Mouse (Mus musculus) liver, adult 2 months (tissue): ENCODE measurements around the gene Irf9. TPM values are rescaled to one million over a fixed set of nuclear protein-coding genes. Genes with fewer than 3 reads are reported as not detected.

Experiments used
- DNase-seq: peaks from one replicate; pipeline ENCODE4 v3.0.0-alpha.2; 2011; ENCODE audit warnings: low read depth, low spot score; ENCODE audit errors: extremely low read depth
- H3K27ac ChIP-seq: fragments of 200-500 bp; replicated peaks from 2 replicates; pipeline ENCODE4 v1.5.1; 2012; ENCODE audit warnings: low read depth, mild to moderate bottlenecking, control low read depth, inconsistent platforms, low read length; ENCODE audit not compliant: insufficient read depth
- H3K27me3 ChIP-seq: fragments of 200-500 bp; 2 replicates; pipeline ENCODE4 v1.6.1; 2012; ENCODE audit warnings: mild to moderate bottlenecking, moderate library complexity, low read length, inconsistent platforms; ENCODE audit not compliant: control insufficient read depth, insufficient read depth
- H3K36me3 ChIP-seq: fragments of 200-500 bp; 2 replicates; pipeline ENCODE4 v1.6.1; 2012; ENCODE audit warnings: low read length, inconsistent platforms; ENCODE audit not compliant: control insufficient read depth, insufficient read depth
- H3K4me1 ChIP-seq: fragments of 200-500 bp; 2 replicates; pipeline ENCODE4 v1.6.1; 2011; ENCODE audit warnings: low read length; ENCODE audit not compliant: control insufficient read depth, insufficient read depth
- H3K4me3 ChIP-seq: fragments of 200-500 bp; 2 replicates; pipeline ENCODE4 v1.5.1; 2011; ENCODE audit warnings: low read depth, mild to moderate bottlenecking, control low read depth, low read length, moderate library complexity; ENCODE audit not compliant: insufficient read depth
- H3K79me2 ChIP-seq: fragments of 200-500 bp; 2 replicates; pipeline ENCODE4 v1.6.1; 2012; ENCODE audit warnings: inconsistent platforms, mild to moderate bottlenecking, low read length, moderate library complexity; ENCODE audit not compliant: control insufficient read depth, insufficient read depth
- H3K9ac ChIP-seq: fragments of 200-500 bp; 2 replicates; pipeline ENCODE4 v1.6.1; 2012; ENCODE audit warnings: low read depth, mild to moderate bottlenecking, control low read depth, inconsistent platforms, low read length
- CTCF ChIP-seq: fragments of 200-500 bp; IDR thresholded peaks from 2 replicates; pipeline ENCODE4 v1.5.1; 2011; ENCODE audit warnings: low read depth, low read length, control low read depth
- POLR2A ChIP-seq: fragments of 200-500 bp; IDR thresholded peaks from 2 replicates; pipeline ENCODE4 v1.6.1; 2011; ENCODE audit warnings: low read length, control low read depth; ENCODE audit not compliant: insufficient read depth; ENCODE audit errors: extremely low read depth
- WGBS: fragments of 180-500 bp; shearing (Covaris S2); methylation state at CpG from one replicate; pipeline ENCODE4 v1.1.7; 2018; 5-methylcytosine and 5-hydroxymethylcytosine counted together
- polyA plus RNA-seq: library from polyadenylated mRNA; depleted of rRNA; stranded (reverse); fragments of >200 nt; gene quantifications from 2 replicates; pipeline ENCODE4 v1.2.3, GENCODE M21; 2012
- total RNA-seq: library from RNA; depleted of rRNA; stranded (reverse); fragments of >200 nt; gene quantifications from 2 replicates; pipeline ENCODE4 v1.2.3, GENCODE M21; 2014

Gene Irf9
- total and polyA plus RNA-seq, 2 experiments, result 24.2 to 45.0 TPM

- Histone ChIP-seq H3K4me1 (peaks cover 15% of the 10 kb centered on the region), H3K27ac (peak overlapping the region; percentile 75), H3K4me3 (peak overlapping the region; percentile 84), H3K79me2 (peaks cover 12% of the 10 kb centered on the region; the same call in 1 of the 2 replicates), H3K9ac (peak overlapping the region; percentile 84), H3K36me3 (peaks cover 11% of the 10 kb centered on the region), H3K27me3 (no peaks in the 10 kb centered on the region)
- WGBS, result 62% methylated on average over 11 of the region's 11 CpGs
- no peak for DNase-seq
- TF ChIP-seq POLR2A (no peak), CTCF (no peak)
Measured at GRCm38 (mm10) chr14:55589771-55590448, 13.5 kb upstream of the Irf9 start.

GRCm38 (mm10) chr14:55590748-55591330, 12.5 kb upstream of the Irf9 start, which contains the start of gene Psme2:
Psme2 (minus strand) TSS chr14:55591113.
- no peaks in the 10 kb centered on the region for H3K27me3 ChIP-seq
- H3K79me2 ChIP-seq, result peaks cover 16% of the 10 kb centered on the region; the same call in 1 of the 2 replicates
- H3K9ac ChIP-seq, result peak within 1 kb of the TSS; percentile 89
- H3K27ac ChIP-seq, result peak within 1 kb of the TSS; percentile 98
- peaks cover 16% of the 10 kb centered on the region for H3K36me3 ChIP-seq
- WGBS, result under 1% methylated on average over 22 of the region's 22 CpGs
- DNase-seq, result peak; percentile 96
- peak within 1 kb of the TSS; percentile 86 for H3K4me3 ChIP-seq
- peaks cover 13% of the 10 kb centered on the region for H3K4me1 ChIP-seq
- TF ChIP-seq POLR2A, result 0 out of 2 replicates have a peak, but pooled peaks have one; percentile 39
- TF ChIP-seq CTCF, result no peak

DNA sequence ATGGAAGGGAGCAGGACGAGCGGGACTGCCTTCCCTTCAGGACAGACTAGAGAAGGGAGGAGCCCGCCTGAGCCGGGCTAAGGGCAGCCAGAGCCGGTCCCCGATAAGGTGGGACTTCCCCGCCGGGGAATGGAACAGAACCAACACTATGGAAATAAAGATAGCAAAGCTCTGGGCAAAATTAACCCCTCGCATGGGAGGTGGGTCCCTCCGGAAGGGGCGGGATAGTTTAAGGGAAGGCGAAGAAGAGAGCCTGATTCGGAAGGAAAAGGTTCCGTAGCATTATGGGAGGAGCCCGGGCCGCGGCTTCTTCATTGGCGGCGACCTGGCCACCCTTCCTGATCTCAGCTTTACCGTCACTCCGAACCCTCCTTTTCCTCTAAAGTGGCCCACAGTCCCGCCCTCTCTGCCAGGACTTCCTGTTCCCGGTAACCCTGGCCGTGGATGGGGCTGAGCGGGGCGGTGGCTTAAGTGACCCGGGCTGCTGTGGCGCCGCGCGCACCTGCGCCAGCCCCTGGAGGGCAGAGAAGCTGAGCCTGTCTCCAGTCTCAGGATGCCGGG, 12.0 kb upstream of the Irf9 start, which contains the start of gene Rnf31:
TSS of gene Rnf31 (plus strand) at position 378 of the 561 bp plus-strand sequence.
- Histone ChIP-seq H3K79me2 (peaks cover 16% of the 10 kb centered on the region; the same call in 1 of the 2 replicates), H3K36me3 (peaks cover 16% of the 10 kb centered on the region), H3K4me1 (peaks cover 8% of the 10 kb centered on the region), H3K27ac (peak within 1 kb of the TSS; percentile 98), H3K9ac (peak within 1 kb of the TSS; percentile 89), H3K27me3 (no peaks in the 10 kb centered on the region), H3K4me3 (peak within 1 kb of the TSS; percentile 86)
- peak; percentile 79 for TF ChIP-seq POLR2A
- no peak for TF ChIP-seq CTCF
- peak; percentile 95 for DNase-seq
- under 1% methylated on average over 33 of the region's 33 CpGs for WGBS

DNA sequence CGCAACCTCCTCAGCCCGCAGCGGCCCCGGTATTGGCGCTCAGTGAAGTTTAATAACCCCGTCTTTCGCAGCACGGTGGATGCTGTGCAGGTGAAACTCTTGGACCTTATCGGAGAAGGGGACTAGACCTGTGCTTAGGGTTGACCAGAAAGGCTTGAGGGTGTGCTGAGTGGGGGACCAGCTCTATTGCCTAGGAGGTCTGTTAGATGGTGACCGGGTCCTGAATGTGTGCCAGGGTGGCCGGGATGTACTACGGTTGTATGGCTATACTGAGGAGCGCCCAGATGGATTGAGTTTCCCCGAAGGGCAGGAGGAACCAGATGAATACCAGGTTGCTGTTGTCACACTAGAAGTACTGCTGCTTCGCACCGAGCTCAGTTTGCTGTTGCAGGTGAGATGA, 11.1 kb upstream of the Irf9 start:
- DNase-seq, result no peak
- Histone ChIP-seq H3K27me3 (no peaks in the 10 kb centered on the region), H3K79me2 (peaks cover 22% of the 10 kb centered on the region; the same call in 1 of the 2 replicates), H3K36me3 (peaks cover 20% of the 10 kb centered on the region), H3K4me1 (peaks cover 7% of the 10 kb centered on the region), H3K4me3 (peak overlapping the region; percentile 86), H3K27ac (peak overlapping the region; percentile 82), H3K9ac (peak overlapping the region; percentile 89)
- TF ChIP-seq POLR2A, result no peak
- WGBS, result under 1% methylated on average over 16 of the region's 16 CpGs

GRCm38 (mm10) chr14:55596036-55596690, 7.2 kb upstream of the Irf9 start:
- Histone ChIP-seq H3K36me3 (peaks cover 30% of the 10 kb centered on the region), H3K79me2 (peaks cover 22% of the 10 kb centered on the region; the same call in 1 of the 2 replicates), H3K27ac (no peak overlapping the region), H3K4me1 (peaks cover 7% of the 10 kb centered on the region; the same call in 1 of the 2 replicates), H3K4me3 (no peak overlapping the region), H3K27me3 (no peaks in the 10 kb centered on the region), H3K9ac (no peak overlapping the region)
- TF ChIP-seq POLR2A (no peak), CTCF (no peak)
- DNase-seq, result no peak
- WGBS, result 88% methylated on average over 13 of the region's 13 CpGs
